Mouse (Mus musculus) G1E (cell line): ENCODE data around the gene Whrn.

Experiments used
- CTCF ChIP-seq: IDR thresholded peaks from 2 replicates; pipeline ENCODE4 v1.5.1; 2012; ENCODE audit warnings: low read depth, low read length, inconsistent platforms, mixed read lengths
- GATA1 ChIP-seq: IDR thresholded peaks from 2 replicates; pipeline ENCODE4 v1.6.1; 2012; ENCODE audit warnings: borderline replicate concordance, low read length, inconsistent platforms, mixed read lengths
- GATA2 ChIP-seq: IDR thresholded peaks from 2 replicates; pipeline ENCODE4 v1.6.1; 2012; ENCODE audit warnings: low read depth, low read length, inconsistent platforms, borderline replicate concordance
- POLR2AphosphoS5 ChIP-seq: IDR thresholded peaks from 2 replicates; pipeline ENCODE4 v1.6.1; 2012; ENCODE audit warnings: low read depth, low read length, inconsistent platforms; ENCODE audit not compliant: insufficient replicate concordance
- TAL1 ChIP-seq: conservative IDR thresholded peaks from 2 replicates; pipeline ENCODE4 v1.6.1; 2012; ENCODE audit warnings: low read depth, low read length, inconsistent platforms, mixed read lengths

- TF ChIP-seq CTCF = no peak
- TF ChIP-seq GATA1 = no peak
- no peak for TF ChIP-seq POLR2AphosphoS5
- no peak for TF ChIP-seq TAL1
- no peak for TF ChIP-seq GATA2
Measured at GRCm38 (mm10) chr4:63521813-63522419, 26.1 kb upstream of the Whrn start.
